Mouse (Mus musculus) E14TG2a.4 (cell line): Measurements from ENCODE around the gene Tcl1b1.
"Not testable (repeated sequence)": the region's sequence is repeated elsewhere in the genome, so short reads cannot be mapped to it uniquely, and the experiment has no call there.

ENCODE experiments used
- CTCF ChIP-seq: conservative IDR thresholded peaks from 2 replicates; pipeline ENCODE4 v1.5.1; 2014; ENCODE audit warnings: low read length
- POU5F1 ChIP-seq: IDR thresholded peaks from 2 replicates; pipeline ENCODE4 v1.6.1; 2014; ENCODE audit warnings: low read length, borderline replicate concordance

DNA sequence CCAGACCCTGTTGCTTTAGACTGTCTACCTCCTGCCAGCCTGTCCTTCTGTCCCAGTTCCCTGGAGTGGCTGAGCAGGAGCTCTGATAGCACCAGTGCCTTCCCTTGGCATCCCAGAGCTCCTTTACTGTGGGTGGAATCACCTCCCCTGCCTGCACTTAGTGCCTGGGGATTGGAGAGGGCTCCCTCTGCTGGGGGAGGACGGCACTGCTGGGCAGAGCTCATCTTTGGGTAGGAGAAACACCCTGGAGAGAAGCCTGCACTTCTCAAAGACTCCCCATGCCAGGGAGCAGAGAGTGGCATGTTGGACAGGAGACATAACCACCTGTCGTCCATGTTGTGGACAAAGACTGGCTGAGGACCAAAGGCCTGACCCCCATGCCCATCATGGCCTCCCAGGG lies 14.8 kb downstream of the Tcl1b1 start:
- TF ChIP-seq CTCF, result peak; percentile 37
- TF ChIP-seq POU5F1, result not testable (repeated sequence)
